In the genomic region with DNA sequence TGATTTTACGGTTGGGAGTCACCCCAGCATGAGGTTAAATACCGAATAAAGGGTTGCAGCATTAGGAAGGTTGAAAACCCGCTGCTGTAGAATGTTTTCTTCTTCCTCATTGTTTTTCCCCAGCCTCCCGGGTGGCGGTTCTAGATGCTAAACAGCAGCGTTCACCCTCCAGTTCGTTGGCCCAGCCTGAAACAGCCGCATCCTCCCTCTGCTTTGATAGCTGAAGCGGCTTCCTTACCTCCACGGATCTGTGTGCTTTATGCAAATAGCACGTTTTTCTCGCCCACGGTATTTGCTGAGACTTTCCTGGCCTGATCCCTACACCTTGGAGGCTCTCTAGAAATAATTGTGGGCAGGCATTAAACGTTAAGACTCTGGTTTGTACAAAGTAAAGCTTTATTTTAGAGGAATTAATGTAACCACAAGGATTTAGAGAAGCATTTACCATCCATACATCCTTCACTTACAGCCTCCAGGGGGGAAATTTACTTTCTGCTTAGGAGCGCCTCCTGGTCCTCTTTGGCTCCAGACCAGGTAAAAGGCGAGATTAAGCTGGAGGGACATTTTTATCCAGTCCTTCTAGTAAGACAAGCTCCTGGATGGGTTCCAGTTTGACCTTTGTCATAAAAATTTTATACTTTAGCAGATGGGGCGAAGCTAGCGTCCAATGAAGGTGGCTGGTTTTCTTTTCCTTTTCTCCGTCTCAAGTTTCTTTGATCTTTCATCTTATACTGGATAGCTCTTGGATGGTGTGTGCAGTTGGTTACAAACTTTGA, we compare ENCODE assay signal across 11 mouse cellular contexts. TPM values are rescaled to one million over a fixed set of nuclear protein-coding genes. Genes with fewer than 3 reads are reported as not detected.
DNase-seq lines count a peak whose midpoint lies in the region; ATAC-seq and TF ChIP-seq lines count a peak whose summit lies in the region.
"Had no signal": no experiment of that assay in that cellular context is flagged by ENCODE, and none has a peak within 500 bp of the region (broad histone marks: within the 10 kb centered on the region; RNA-seq: fewer than 3 reads in every experiment).

No protein-coding gene starts in this region.

- peaks cover 9% of the 10 kb centered on the region; the same call in 1 of the 2 replicates for H3K27me3 ChIP-seq in heart, embryonic 15.5 days
- peaks cover 65% of the 10 kb centered on the region for H3K27me3 ChIP-seq in embryonic facial prominence, embryonic 13.5 days
- no peaks in the 10 kb centered on the region for H3K27me3 ChIP-seq in hindbrain, postnatal 0 days (ENCODE audit: insufficient read depth, low read length)
- H3K27me3 ChIP-seq in neural tube, embryonic 13.5 days = peaks cover 20% of the 10 kb centered on the region

- H3K4me3 ChIP-seq in heart, embryonic 15.5 days = peak overlapping the region; percentile 87
- peak overlapping the region; percentile 68 for H3K4me3 ChIP-seq in embryonic facial prominence, embryonic 13.5 days
- H3K4me3 ChIP-seq in hindbrain, postnatal 0 days (ENCODE audit: low read length) = peak overlapping the region; percentile 63
- peak overlapping the region; percentile 73 for H3K4me3 ChIP-seq in neural tube, embryonic 13.5 days
- H3K4me3 ChIP-seq: erythroblast, embryonic 14.5 days had no signal

- no peak for ATAC-seq in heart, embryonic 15.5 days (replicated peaks; ENCODE audit: insufficient number of reproducible peaks, insufficient read depth, low FRiP score, low read depth)
- ATAC-seq in embryonic facial prominence, embryonic 13.5 days (ENCODE audit: insufficient number of reproducible peaks, insufficient read depth, low FRiP score, low TSS enrichment, low read depth) = no peak
- no peak for ATAC-seq in hindbrain, postnatal 0 days
- ATAC-seq in neural tube, embryonic 13.5 days (ENCODE audit: low read depth) = no peak

- H3K36me3 ChIP-seq in heart, embryonic 15.5 days = no peaks in the 10 kb centered on the region
- no peaks in the 10 kb centered on the region for H3K36me3 ChIP-seq in embryonic facial prominence, embryonic 13.5 days
- H3K36me3 ChIP-seq in hindbrain, postnatal 0 days (ENCODE audit: insufficient read depth, low read length) = no peaks in the 10 kb centered on the region
- H3K36me3 ChIP-seq in neural tube, embryonic 13.5 days = no peaks in the 10 kb centered on the region

- H3K4me2 ChIP-seq in heart, embryonic 15.5 days = peak overlapping the region; percentile 90
- peak overlapping the region; percentile 95 for H3K4me2 ChIP-seq in embryonic facial prominence, embryonic 13.5 days
- H3K4me2 ChIP-seq in hindbrain, postnatal 0 days (ENCODE audit: low read depth, low read length) = peak overlapping the region; percentile 85
- H3K4me2 ChIP-seq in neural tube, embryonic 13.5 days = peak overlapping the region; percentile 99

- H3K4me1 ChIP-seq in heart, embryonic 15.5 days (replicated peaks) = peaks cover 47% of the 10 kb centered on the region
- H3K4me1 ChIP-seq in embryonic facial prominence, embryonic 13.5 days = peaks cover 53% of the 10 kb centered on the region
- H3K4me1 ChIP-seq in hindbrain, postnatal 0 days (ENCODE audit: insufficient read depth, low read length) = no peaks in the 10 kb centered on the region
- peaks cover 79% of the 10 kb centered on the region for H3K4me1 ChIP-seq in neural tube, embryonic 13.5 days (replicated peaks)

- H3K27ac ChIP-seq in heart, embryonic 15.5 days = no peak overlapping the region
- H3K27ac ChIP-seq in embryonic facial prominence, embryonic 13.5 days = no peak overlapping the region
- no peak overlapping the region for H3K27ac ChIP-seq in hindbrain, postnatal 0 days
- peak overlapping the region; percentile 33 for H3K27ac ChIP-seq in neural tube, embryonic 13.5 days (replicated peaks)

- TF ChIP-seq CTCF in hindbrain, postnatal 0 days (IDR thresholded peaks at IDR 0.05; ENCODE audit: low read depth) = no peak

- H3K9ac ChIP-seq in heart, embryonic 15.5 days = peak overlapping the region; percentile 15; the same call in 1 of the 2 replicates
- no peak overlapping the region for H3K9ac ChIP-seq in embryonic facial prominence, embryonic 13.5 days
- no peak overlapping the region for H3K9ac ChIP-seq in hindbrain, postnatal 0 days (replicated peaks; ENCODE audit: low read length)
- H3K9ac ChIP-seq in neural tube, embryonic 13.5 days = peak overlapping the region; percentile 77

- no peaks in the 10 kb centered on the region for H3K9me3 ChIP-seq in heart, embryonic 15.5 days (replicated peaks)
- no peaks in the 10 kb centered on the region for H3K9me3 ChIP-seq in embryonic facial prominence, embryonic 13.5 days
- no peaks in the 10 kb centered on the region for H3K9me3 ChIP-seq in hindbrain, postnatal 0 days (ENCODE audit: low read length)
- H3K9me3 ChIP-seq in neural tube, embryonic 13.5 days = no peaks in the 10 kb centered on the region

- WGBS in heart, embryonic 15.5 days = 27% methylated on average over 19 of the region's 19 CpGs
- 19% methylated on average over 19 of the region's 19 CpGs for WGBS in embryonic facial prominence, embryonic 13.5 days
- WGBS in hindbrain, postnatal 0 days = 17% methylated on average over 19 of the region's 19 CpGs
- WGBS in neural tube, embryonic 13.5 days = 18% methylated on average over 19 of the region's 19 CpGs

- DNase-seq in heart, adult 8-10 months (ENCODE audit: low spot score) = no peak
- DNase-seq in hindbrain, postnatal 0 days (ENCODE audit: low spot score) = peak; percentile 12
- DNase-seq in left cerebral cortex, adult 11 months (ENCODE audit: low spot score) = no peak
- DNase-seq in urinary bladder, postnatal 4 days (ENCODE audit: low spot score in 2 of 2) = no peak
- no peak for DNase-seq in layer of hippocampus, adult 11-12 months (ENCODE audit: low spot score)
- DNase-seq: adrenal gland, postnatal 25 days; kidney, adult 8-10 months had no signal

RNA-seq across cellular contexts. Expression of a gene that starts 1.7 kb away (rescaled TPM):
- polyA plus RNA-seq in heart, embryonic 15.5 days (2015; fragmentation: Nextera tagmentation; extraction: Ambion mirVana) = 7.3 and 7.8 TPM in 2 replicates
- 10 to 100 TPM; 15.0 to 19.5 (median 17.7) TPM for total RNA-seq in heart, adult 8-10 months (2022)
- polyA plus RNA-seq in embryonic facial prominence, embryonic 13.5 days (2015; fragmentation: Nextera tagmentation; extraction: Ambion mirVana) = 3.1 and 3.9 TPM in 2 replicates
- 10.0 TPM in 2 replicates for total RNA-seq in hindbrain, postnatal 0 days (2014; rRNA removed)
- polyA plus RNA-seq in hindbrain, postnatal 0 days (2015; fragmentation: Nextera tagmentation; extraction: Ambion mirVana) = 5.2 and 5.7 TPM in 2 replicates
- polyA plus RNA-seq in neural tube, embryonic 13.5 days (2015; fragmentation: Nextera tagmentation; extraction: Ambion mirVana) = 5.2 and 6.4 TPM in 2 replicates
- polyA plus RNA-seq: erythroblast, embryonic 14.5 days had no signal

Comparison
In these comparisons a context has a peak if more than half of its experiments do, and no peak if none do; other contexts are left out.
1. H3K9ac ChIP-seq: peak in heart, embryonic 15.5 days (single experiment) and neural tube, embryonic 13.5 days (single experiment); none in embryonic facial prominence, embryonic 13.5 days (single experiment) and hindbrain, postnatal 0 days (single experiment).
2. Peak in every context shown above with its lines, with median percentiles within 50 percentile points of each other: H3K4me2 ChIP-seq and H3K4me3 ChIP-seq.